Mouse (Mus musculus) heart, adult 2 months (tissue): ENCODE measurements around the gene Fam20c. TPM values are rescaled to one million over a fixed set of nuclear protein-coding genes. Genes with fewer than 3 reads are reported as not detected.

Experiments
- DNase-seq, 2 experiments: peaks; one replicate each; pipeline ENCODE4 v3.0.0; 2021
- H3K27ac ChIP-seq: fragments of 200-600 bp; 2 replicates; pipeline ENCODE4 v1.8.1; 2022
- H3K27me3 ChIP-seq: fragments of 200-500 bp; 2 replicates; pipeline ENCODE4 v1.6.1; 2012; ENCODE audit warnings: mild to moderate bottlenecking, low read length, inconsistent platforms, mixed read lengths; ENCODE audit not compliant: control insufficient read depth, insufficient read depth
- H3K36me3 ChIP-seq: fragments of 200-500 bp; 2 replicates; pipeline ENCODE4 v1.6.1; 2012; ENCODE audit warnings: low read length, inconsistent platforms; ENCODE audit not compliant: control insufficient read depth, insufficient read depth
- H3K4me1 ChIP-seq: fragments of 200-500 bp; 2 replicates; pipeline ENCODE4 v1.6.1; 2011; ENCODE audit warnings: low read length; ENCODE audit not compliant: control insufficient read depth, insufficient read depth
- H3K4me3 ChIP-seq: fragments of 200-600 bp; 2 replicates; pipeline ENCODE4 v1.8.1; 2022
- H3K79me2 ChIP-seq: fragments of 200-500 bp; replicated peaks from 2 replicates; pipeline ENCODE4 v1.6.1; 2012; ENCODE audit warnings: mild to moderate bottlenecking, inconsistent platforms, low read length, moderate library complexity, mixed read lengths; ENCODE audit not compliant: control insufficient read depth, insufficient read depth
- H3K9ac ChIP-seq: fragments of 200-500 bp; 2 replicates; pipeline ENCODE4 v1.6.1; 2012; ENCODE audit warnings: low read depth, mild to moderate bottlenecking, control low read depth, inconsistent platforms, low read length, mixed read lengths
- CTCF ChIP-seq: fragments of 200-600 bp; IDR thresholded peaks from 2 replicates; pipeline ENCODE4 v1.8.1; 2022; ENCODE audit warnings: antibody characterized with exemption, mild to moderate bottlenecking, moderate library complexity
- EP300 ChIP-seq: fragments of 200-500 bp; IDR thresholded peaks from 2 replicates; pipeline ENCODE4 v1.6.1; 2011; ENCODE audit warnings: low read depth, low read length, control low read depth; ENCODE audit not compliant: insufficient read depth
- POLR2A ChIP-seq: fragments of 200-500 bp; IDR thresholded peaks from 2 replicates; pipeline ENCODE4 v1.6.1; 2011; ENCODE audit warnings: mild to moderate bottlenecking, low read depth, low read length, control low read depth; ENCODE audit not compliant: insufficient read depth
- WGBS: fragments of 180-500 bp; shearing (Covaris S2); methylation state at CpG from one replicate; pipeline ENCODE4 v1.1.7; 2018; 5-methylcytosine and 5-hydroxymethylcytosine counted together
- intact Hi-C: fragments of 180-260 bp; cut with DNase I; formaldehyde crosslinking; loops from one replicate; pipeline ENCODE4 v1.15.1; 2025
- polyA plus RNA-seq: library from polyadenylated mRNA; depleted of rRNA; stranded (reverse); fragments of >200 nt; gene quantifications from 2 replicates; pipeline ENCODE4 v1.2.3, GENCODE M21; 2012
- total RNA-seq, 2 experiments: library from RNA; stranded (reverse); gene quantifications; 2 replicates each; pipeline ENCODE4 v1.2.3; 2021

The Fam20c gene
- total and polyA plus RNA-seq, 3 experiments, result 10.0 to 14.7 (median 11.3) TPM

- H3K4me1 ChIP-seq, result no peaks in the 10 kb centered on the region; the same call in 1 of the 2 replicates
- H3K4me3 ChIP-seq, result no peak overlapping the region
- intact Hi-C loops, result no loop called here
- no peaks in the 10 kb centered on the region for H3K27me3 ChIP-seq
- H3K9ac ChIP-seq, result no peak overlapping the region
- 69% methylated on average over 3 of the region's 3 CpGs for WGBS
- no peak overlapping the region for H3K27ac ChIP-seq
- TF ChIP-seq POLR2A (no peak), CTCF (no peak), EP300 (no peak)
- no peaks in the 10 kb centered on the region for H3K36me3 ChIP-seq
- H3K79me2 ChIP-seq, result no peaks in the 10 kb centered on the region
- no peak for DNase-seq
These were observed 14.2 kb upstream of the Fam20c start for GRCm38 (mm10) chr5:138740150-138740549.

DNA sequence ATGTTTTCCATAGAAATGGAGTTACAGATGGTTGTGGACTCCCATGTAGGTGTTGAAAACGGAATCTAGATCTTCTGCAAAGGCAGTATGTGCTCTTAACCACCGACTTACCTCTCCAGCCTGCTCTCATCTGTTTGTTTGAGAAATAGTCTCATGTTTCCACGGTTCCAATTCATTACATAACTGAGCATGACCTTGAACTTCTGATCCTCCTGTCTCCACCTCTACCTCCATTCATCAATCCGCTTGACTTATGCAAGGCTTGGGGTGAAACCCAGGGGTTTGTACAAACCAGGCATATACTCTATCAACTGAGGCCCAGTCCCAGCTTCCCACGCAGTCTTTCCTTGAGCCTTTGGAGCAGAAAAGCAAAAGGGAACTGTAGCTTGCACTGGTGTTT lies 12.8 kb upstream of the Fam20c start:
- Histone ChIP-seq H3K36me3 (no peaks in the 10 kb centered on the region), H3K27me3 (no peaks in the 10 kb centered on the region), H3K4me1 (no peaks in the 10 kb centered on the region), H3K27ac (no peak overlapping the region), H3K9ac (no peak overlapping the region), H3K4me3 (no peak overlapping the region), H3K79me2 (no peaks in the 10 kb centered on the region)
- 79% methylated on average over 5 of the region's 5 CpGs for WGBS
- TF ChIP-seq POLR2A, result no peak
- TF ChIP-seq CTCF, result no peak
- intact Hi-C loops, result no loop called here
- DNase-seq, result no peak

DNA sequence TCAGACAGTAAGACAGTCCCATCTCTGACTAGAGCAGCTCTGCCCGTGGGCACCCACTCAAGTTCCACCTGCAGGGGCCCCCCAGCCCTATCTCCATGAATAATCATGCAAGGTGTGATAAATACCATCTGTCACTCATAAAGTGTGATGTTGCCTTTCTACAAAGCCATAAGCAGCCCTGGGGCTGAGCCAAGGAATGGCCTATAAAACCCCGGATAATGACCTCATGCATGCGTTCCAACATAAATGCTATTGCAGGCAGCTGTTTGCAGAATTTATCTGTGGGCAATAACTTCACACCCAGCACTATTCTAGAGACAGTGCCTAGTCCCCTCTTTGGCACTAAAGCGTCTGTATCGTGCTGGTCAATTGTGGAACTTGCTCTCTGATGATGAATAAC lies 12.0 kb upstream of the Fam20c start:
- Histone ChIP-seq H3K79me2 (no peaks in the 10 kb centered on the region), H3K4me3 (no peak overlapping the region), H3K4me1 (no peaks in the 10 kb centered on the region), H3K27me3 (no peaks in the 10 kb centered on the region), H3K36me3 (no peaks in the 10 kb centered on the region), H3K9ac (no peak overlapping the region), H3K27ac (no peak overlapping the region)
- WGBS, result 76% methylated on average over 5 of the region's 5 CpGs
- no peak for DNase-seq
- intact Hi-C loops, result no loop called here
- TF ChIP-seq CTCF, result no peak
- no peak for TF ChIP-seq POLR2A
- no peak for TF ChIP-seq EP300

DNA sequence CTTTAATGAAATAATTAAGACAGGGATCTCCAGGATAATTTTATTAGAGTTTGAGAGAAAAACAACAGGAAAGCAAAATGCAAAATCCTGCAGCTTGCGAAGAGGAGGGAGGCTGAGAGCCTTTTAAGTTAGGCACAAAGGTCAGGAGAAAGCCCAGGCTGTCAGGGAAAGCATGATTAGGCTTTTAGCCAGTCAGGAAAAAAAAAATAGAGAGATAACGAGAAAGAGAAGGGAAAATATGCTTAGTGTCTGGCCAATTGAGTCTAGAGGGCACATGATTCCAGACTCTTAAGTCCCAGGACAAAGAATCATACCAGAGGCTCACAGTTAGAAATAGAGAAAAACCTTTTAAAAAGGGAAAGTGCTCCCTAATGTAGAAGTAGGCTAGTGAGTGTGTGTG lies 10.7 kb upstream of the Fam20c start:
- no peak overlapping the region for H3K4me3 ChIP-seq
- no peaks in the 10 kb centered on the region for H3K4me1 ChIP-seq
- no peak for DNase-seq
- no peak overlapping the region for H3K9ac ChIP-seq
- H3K27ac ChIP-seq, result no peak overlapping the region
- TF ChIP-seq POLR2A, result no peak
- no peak for TF ChIP-seq EP300
- TF ChIP-seq CTCF, result no peak
- no peaks in the 10 kb centered on the region for H3K36me3 ChIP-seq
- no peaks in the 10 kb centered on the region for H3K79me2 ChIP-seq
- WGBS, result 39% methylated on average over 2 of the region's 2 CpGs
- H3K27me3 ChIP-seq, result no peaks in the 10 kb centered on the region
- intact Hi-C loops, result no loop called here

DNA sequence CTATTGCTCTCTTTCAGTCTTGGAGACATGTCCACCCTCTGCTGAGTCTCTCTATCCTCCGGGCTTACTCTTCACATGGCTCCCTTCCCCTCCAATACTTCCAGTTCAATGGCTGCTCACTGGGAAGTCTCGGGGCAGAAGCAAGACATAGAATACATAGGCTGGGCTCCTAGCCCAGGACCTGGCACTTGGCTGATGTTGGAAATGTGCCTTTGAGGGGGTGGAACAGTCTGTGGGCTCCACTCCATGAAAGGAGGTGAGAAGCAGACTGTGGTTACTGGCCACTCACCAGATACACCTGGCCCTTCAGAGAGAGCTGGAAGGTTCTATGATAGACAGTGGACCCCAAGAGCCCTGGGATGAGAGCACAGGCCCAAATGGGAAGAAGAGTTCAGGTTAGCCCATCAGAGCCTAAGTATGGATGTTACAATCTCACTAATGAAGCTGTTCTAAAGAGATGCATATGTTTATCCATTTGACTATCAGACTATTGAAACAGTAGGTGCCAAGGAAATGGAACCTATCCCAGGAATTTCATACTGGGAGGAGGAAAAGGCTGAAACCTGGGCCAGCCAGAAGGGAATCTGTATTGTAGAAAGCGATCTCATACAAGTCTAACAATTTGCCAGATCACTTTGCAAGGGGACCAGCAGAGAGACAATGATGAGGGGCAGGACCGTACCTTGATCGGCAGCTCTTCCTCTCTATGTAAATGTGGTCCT lies 8.8 kb upstream of the Fam20c start:
- no peak overlapping the region for H3K4me3 ChIP-seq
- no peaks in the 10 kb centered on the region for H3K4me1 ChIP-seq
- intact Hi-C loops, result no loop called here
- H3K36me3 ChIP-seq, result no peaks in the 10 kb centered on the region
- H3K79me2 ChIP-seq, result no peaks in the 10 kb centered on the region
- WGBS, result 90% methylated on average over 5 of the region's 5 CpGs
- no peak for DNase-seq
- H3K27me3 ChIP-seq, result no peaks in the 10 kb centered on the region
- TF ChIP-seq POLR2A (no peak), CTCF (no peak), EP300 (no peak)
- H3K9ac ChIP-seq, result no peak overlapping the region
- H3K27ac ChIP-seq, result no peak overlapping the region

DNA sequence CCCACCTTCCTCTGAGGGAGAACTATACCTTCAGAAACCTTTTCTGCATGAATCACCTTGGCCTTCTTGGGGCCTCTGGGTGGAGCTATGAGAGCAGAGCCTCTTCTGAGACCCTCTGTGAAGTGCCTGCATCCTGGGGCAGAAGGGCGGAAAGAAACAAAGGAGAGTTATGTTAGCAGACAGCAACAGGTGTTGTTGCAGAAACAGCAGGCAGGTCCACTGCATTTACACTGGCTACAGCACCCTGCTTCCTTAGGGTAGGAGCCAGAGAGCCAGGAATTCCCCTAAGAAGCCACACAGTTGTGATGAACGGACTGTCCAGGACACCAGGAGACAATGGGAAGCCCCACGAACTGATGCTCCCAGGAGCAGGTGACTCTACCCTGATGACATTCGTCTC lies 1.0 kb upstream of the Fam20c start:
- Histone ChIP-seq H3K27me3 (no peaks in the 10 kb centered on the region), H3K36me3 (no peaks in the 10 kb centered on the region), H3K79me2 (no peaks in the 10 kb centered on the region), H3K4me3 (no peak overlapping the region), H3K9ac (no peak overlapping the region), H3K4me1 (no peaks in the 10 kb centered on the region; the same call in 1 of the 2 replicates), H3K27ac (no peak overlapping the region)
- intact Hi-C loops, result no loop called here
- DNase-seq, result no peak
- 90% methylated on average over 4 of the region's 4 CpGs for WGBS
- TF ChIP-seq EP300 (no peak), CTCF (no peak), POLR2A (no peak)
